In the genomic region with DNA sequence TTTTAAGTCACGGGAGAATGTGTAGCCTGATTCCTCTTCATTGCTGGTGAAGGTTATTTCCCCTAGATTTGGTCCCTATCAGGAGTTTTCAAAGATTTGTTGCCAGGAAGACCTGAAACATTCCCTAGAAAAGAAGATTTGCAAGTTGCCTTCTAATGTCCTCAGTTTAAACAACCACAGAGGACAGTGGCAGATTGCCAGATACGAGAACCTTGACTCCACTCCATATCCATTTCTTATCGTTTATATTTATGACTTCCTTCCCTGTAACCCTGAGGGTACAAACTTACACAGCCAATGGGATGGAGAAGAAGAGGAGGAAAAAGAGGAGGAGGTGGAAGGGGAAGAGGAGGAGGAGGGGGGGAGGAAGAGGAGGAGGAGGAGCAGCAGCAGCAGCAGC, we compare ENCODE assay signal across 17 mouse cellular contexts. TPM values are rescaled to one million over a fixed set of nuclear protein-coding genes. Genes with fewer than 3 reads are reported as not detected.
DNase-seq lines count a peak whose midpoint lies in the region; ATAC-seq lines count a peak whose summit lies in the region.
"Had no signal": no experiment of that assay in that cellular context is flagged by ENCODE, and none has a peak within 500 bp of the region (broad histone marks: within the 10 kb centered on the region; RNA-seq: fewer than 3 reads in every experiment).

No protein-coding gene starts in this region.

- no peak overlapping the region for H3K9ac ChIP-seq in hindbrain, embryonic 14.5 days
- H3K9ac ChIP-seq: embryonic facial prominence, embryonic 13.5 days; forebrain, embryonic 12.5 days; heart, embryonic 12.5 days; hindbrain, embryonic 15.5 days had no signal

- WGBS in hindbrain, embryonic 14.5 days: 77% methylated on average over 3 of the region's 3 CpGs

- no peak for ATAC-seq in hindbrain, embryonic 14.5 days (ENCODE audit: low FRiP score)
- ATAC-seq: forebrain, embryonic 16.5 days had no signal

- H3K27ac ChIP-seq in hindbrain, embryonic 14.5 days: no peak overlapping the region
- H3K27ac ChIP-seq: embryonic facial prominence, embryonic 13.5 days; forebrain, embryonic 12.5 days; hindbrain, embryonic 10.5 days; hindbrain, embryonic 15.5 days had no signal

- DNase-seq in kidney, postnatal 14 days: peak; percentile 3
- no peak for DNase-seq in kidney, postnatal 4 days
- DNase-seq in adrenal gland, adult (ENCODE audit: inconsistent age in 2 of 2, low spot score in 1 of 2): peak; percentile 76 to 93
- peak; percentile 76 for DNase-seq in adrenal gland, adult 2 months
- peak; percentile 39 for DNase-seq in adrenal gland, postnatal 25 days
- DNase-seq in hindbrain, embryonic 14.5 days (ENCODE audit: low spot score): no peak
- DNase-seq in gastrocnemius, adult 8-10 months (ENCODE audit: low spot score in 2 of 2): no peak
- DNase-seq: cerebellum, adult 11-12 months; cerebellum, adult 9-10 months; cerebellum, postnatal 25 days; gastrocnemius, postnatal 14 days had no signal

- no peak overlapping the region for H3K4me3 ChIP-seq in hindbrain, embryonic 14.5 days (replicated peaks; ENCODE audit: low read length)
- H3K4me3 ChIP-seq: embryonic facial prominence, embryonic 13.5 days; forebrain, embryonic 12.5 days; heart, embryonic 12.5 days; hindbrain, embryonic 10.5 days; hindbrain, embryonic 15.5 days had no signal

- no peaks in the 10 kb centered on the region; the same call in 1 of the 2 replicates for H3K27me3 ChIP-seq in hindbrain, embryonic 14.5 days (ENCODE audit: control insufficient read depth, insufficient read depth, low read length)
- H3K27me3 ChIP-seq: hindbrain, embryonic 15.5 days had no signal

- H3K36me3 ChIP-seq in hindbrain, embryonic 14.5 days (replicated peaks; ENCODE audit: control insufficient read depth, insufficient read depth): no peaks in the 10 kb centered on the region
- H3K36me3 ChIP-seq: embryonic facial prominence, embryonic 13.5 days; forebrain, embryonic 12.5 days; heart, embryonic 12.5 days; hindbrain, embryonic 10.5 days; hindbrain, embryonic 15.5 days had no signal

- no peaks in the 10 kb centered on the region for H3K9me3 ChIP-seq in hindbrain, embryonic 14.5 days (ENCODE audit: control insufficient read depth, low read length)
- H3K9me3 ChIP-seq: embryonic facial prominence, embryonic 13.5 days; forebrain, embryonic 12.5 days; heart, embryonic 12.5 days; hindbrain, embryonic 10.5 days; hindbrain, embryonic 15.5 days had no signal

- peaks cover 5% of the 10 kb centered on the region; the same call in 1 of the 2 replicates for H3K4me1 ChIP-seq in hindbrain, embryonic 14.5 days (replicated peaks; ENCODE audit: control insufficient read depth, insufficient read depth, low read length)

- no peak overlapping the region for H3K4me2 ChIP-seq in hindbrain, embryonic 14.5 days (replicated peaks)
- H3K4me2 ChIP-seq: embryonic facial prominence, embryonic 13.5 days; forebrain, embryonic 12.5 days; heart, embryonic 12.5 days; hindbrain, embryonic 15.5 days had no signal

RNA-seq across cellular contexts. Expression of gene Dlgap1, which starts 4.2 kb away (rescaled TPM):
- 10 to 100 TPM; 27.5 to 44.8 TPM for total RNA-seq in adrenal gland, adult 2 months (2021)
- 97.8 and 106 TPM in 2 replicates for polyA plus RNA-seq in adrenal gland, adult 2 months (2012; rRNA removed)
- 54.6 and 55.1 TPM in 2 replicates for total RNA-seq in adrenal gland, postnatal 25 days (2021)
- 34.9 and 35.8 TPM in 2 replicates for polyA plus RNA-seq in hindbrain, embryonic 14.5 days (2014; fragmentation: Nextera tagmentation; extraction: Ambion mirVana)
- under 1 TPM; 0.10 to 0.51 (median 0.30) TPM for total RNA-seq in gastrocnemius, adult 8-10 months (2022)

Comparison
In these comparisons a context has a peak if more than half of its experiments do, and no peak if none do; other contexts are left out.
1. DNase-seq: peak in kidney, postnatal 14 days (single experiment), adrenal gland, adult (2 of 2), adrenal gland, adult 2 months (single experiment) and adrenal gland, postnatal 25 days (single experiment); none in kidney, postnatal 4 days (0 of 2), hindbrain, embryonic 14.5 days (single experiment) and gastrocnemius, adult 8-10 months (0 of 2).
2. RNA of gene Dlgap1, which starts 4.2 kb away (total RNA-seq): 54.6 to 55.1 TPM in adrenal gland, postnatal 25 days and 27.5 to 44.8 TPM in adrenal gland, adult 2 months; 0.10 to 0.51 TPM in gastrocnemius, adult 8-10 months; every median in the first group is over 10 times any median in the second.